Comparison of ENCODE assay signal across 1 mouse cellular context in the genomic region with DNA sequence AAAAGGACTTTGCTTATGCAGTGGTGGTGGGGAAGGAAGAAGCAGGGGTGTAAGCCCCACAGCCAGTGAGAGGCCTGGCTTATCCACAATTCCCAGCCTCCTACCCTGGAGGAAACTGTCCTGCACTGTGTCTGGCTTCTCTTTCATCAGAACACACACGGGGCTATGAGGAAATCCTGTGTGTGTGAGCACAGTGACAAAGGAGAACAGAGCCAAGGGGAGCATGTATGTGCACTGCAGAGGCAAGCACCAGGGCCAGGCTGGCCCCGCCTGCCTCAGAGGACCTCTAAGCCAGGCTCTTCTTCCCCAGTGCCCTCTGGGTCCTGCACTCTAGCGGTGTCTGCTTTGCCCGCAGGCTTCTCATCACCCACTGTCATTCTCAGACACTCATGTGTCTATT.
A peak's percentile ranks its signal among the peaks of the same experiment; 100 is the strongest.
TF ChIP-seq lines count a peak whose summit lies in the region.

No protein-coding gene starts in this region.

TF ChIP-seq in MEL, 35 proteins besides CTCF, POLR2A, EP300 and RAD21:
- TF ChIP-seq ZNF384 (IDR thresholded peaks at IDR 0.05; ENCODE audit: low read depth, low read length) (0 out of 2 replicates have a peak, but pooled peaks have one; percentile 7), CHD2 (IDR thresholded peaks at IDR 0.05; ENCODE audit: low read length) (no peak)
